Mouse (Mus musculus) E14TG2a.4 (cell line): Measurements from ENCODE around the gene 0610030E20Rik.

Source experiments
- CTCF ChIP-seq: conservative IDR thresholded peaks from 2 replicates; pipeline ENCODE4 v1.5.1; 2014; ENCODE audit warnings: low read length
- POU5F1 ChIP-seq: IDR thresholded peaks from 2 replicates; pipeline ENCODE4 v1.6.1; 2014; ENCODE audit warnings: low read length, borderline replicate concordance

- TF ChIP-seq CTCF, result no peak
- no peak for TF ChIP-seq POU5F1
These were observed 14.0 kb upstream of the 0610030E20Rik start for GRCm38 (mm10) chr6:72333111-72333510.
